Mouse (Mus musculus) testis, adult 2 months (tissue): ENCODE results near the gene Olfr846. TPM values are rescaled to one million over a fixed set of nuclear protein-coding genes. Genes with fewer than 3 reads are reported as not detected.

Source experiments
- H3K27ac ChIP-seq: fragments of 200-500 bp; 2 replicates; pipeline ENCODE4 v1.5.1; 2012; ENCODE audit warnings: low read depth, low read length; ENCODE audit not compliant: control insufficient read depth, insufficient read depth
- H3K27me3 ChIP-seq: fragments of 200-500 bp; 2 replicates; pipeline ENCODE4 v1.6.1; 2012; ENCODE audit warnings: mild to moderate bottlenecking, low read length, moderate library complexity; ENCODE audit not compliant: control insufficient read depth, insufficient read depth
- H3K36me3 ChIP-seq: fragments of 200-500 bp; 2 replicates; pipeline ENCODE4 v1.6.1; 2012; ENCODE audit warnings: mild to moderate bottlenecking, low read length; ENCODE audit not compliant: control insufficient read depth, insufficient read depth
- H3K4me1 ChIP-seq: fragments of 200-500 bp; 2 replicates; pipeline ENCODE4 v1.6.1; 2012; ENCODE audit warnings: low read length; ENCODE audit not compliant: control insufficient read depth, insufficient read depth
- H3K4me3 ChIP-seq: fragments of 200-500 bp; 2 replicates; pipeline ENCODE4 v1.5.1; 2012; ENCODE audit warnings: low read depth, mild to moderate bottlenecking, low read length, moderate library complexity, mixed read lengths; ENCODE audit not compliant: control insufficient read depth
- CTCF ChIP-seq: fragments of 200-500 bp; IDR thresholded peaks from 2 replicates; pipeline ENCODE4 v1.5.1; 2012; ENCODE audit warnings: low read depth, mild to moderate bottlenecking, inconsistent platforms, low read length, moderate library complexity; ENCODE audit not compliant: control insufficient read depth, insufficient read depth, insufficient replicate concordance
- POLR2A ChIP-seq: fragments of 200-500 bp; IDR thresholded peaks from 2 replicates; pipeline ENCODE4 v1.6.1; 2012; ENCODE audit warnings: low read depth, mild to moderate bottlenecking, inconsistent platforms, low read length, moderate library complexity; ENCODE audit not compliant: control insufficient read depth
- polyA plus RNA-seq: library from polyadenylated mRNA; depleted of rRNA; stranded (reverse); fragments of >200 nt; gene quantifications from 2 replicates; pipeline ENCODE4 v1.2.3, GENCODE M21; 2012; rRNA removed

Gene Olfr846
- not detected in 2 replicates for polyA plus RNA-seq

- Histone ChIP-seq H3K4me1 (no peaks in the 10 kb centered on the region), H3K27ac (no peak within 1 kb of the TSS), H3K27me3 (no peaks in the 10 kb centered on the region), H3K4me3 (no peak within 1 kb of the TSS), H3K36me3 (no peaks in the 10 kb centered on the region)
- no peak for TF ChIP-seq POLR2A
- TF ChIP-seq CTCF = no peak
These were observed at the start of gene Olfr846 for GRCm38 (mm10) chr9:19363905-19364304. Gene Olfr846 (minus strand): TSS chr9:19364005.

GRCm38 (mm10) chr9:19378569-19378968, 14.8 kb upstream of the Olfr846 start, which contains the start of gene Olfr847:
Gene Olfr847 (minus strand): TSS chr9:19378669.
- Histone ChIP-seq H3K27ac (no peak within 1 kb of the TSS), H3K36me3 (no peaks in the 10 kb centered on the region), H3K4me3 (no peak within 1 kb of the TSS), H3K4me1 (no peaks in the 10 kb centered on the region), H3K27me3 (no peaks in the 10 kb centered on the region)
- TF ChIP-seq CTCF (no peak), POLR2A (no peak)

- no peaks in the 10 kb centered on the region for H3K27me3 ChIP-seq
- no peaks in the 10 kb centered on the region for H3K4me1 ChIP-seq
- H3K27ac ChIP-seq = no peak within 1 kb of the TSS
- TF ChIP-seq POLR2A = no peak
- TF ChIP-seq CTCF = no peak
- H3K4me3 ChIP-seq = no peak within 1 kb of the TSS
- no peaks in the 10 kb centered on the region for H3K36me3 ChIP-seq
These were observed 27.6 kb downstream of the Olfr846 start, which contains the start of gene Olfr845 for GRCm38 (mm10) chr9:19336157-19336556. Gene Olfr845 (plus strand): TSS chr9:19336457.

GRCm38 (mm10) chr9:19316047-19316446, 47.8 kb downstream of the Olfr846 start, which contains the start of gene Olfr844:
Gene Olfr844 (plus strand): TSS chr9:19316347.
- Histone ChIP-seq H3K4me1 (no peaks in the 10 kb centered on the region), H3K27ac (no peak within 1 kb of the TSS), H3K27me3 (no peaks in the 10 kb centered on the region), H3K36me3 (no peaks in the 10 kb centered on the region), H3K4me3 (no peak within 1 kb of the TSS)
- TF ChIP-seq CTCF (no peak), POLR2A (no peak)

Other genes starting within 250 kb of the Olfr846 start
- gene Olfr836, start 243.6 kb downstream of the Olfr846 start, polyA plus RNA-seq = not detected in 2 replicates
- not detected in 2 replicates for gene Olfr837, start 227.7 kb downstream of the Olfr846 start, polyA plus RNA-seq
- not detected in 2 replicates for gene Olfr839-ps1, start 186.7 kb downstream of the Olfr846 start, polyA plus RNA-seq
- gene Olfr843, start 112.0 kb downstream of the Olfr846 start, polyA plus RNA-seq = not detected in 2 replicates
- gene Olfr844, start 47.7 kb downstream of the Olfr846 start, polyA plus RNA-seq = not detected in 2 replicates
- gene Olfr845, start 27.5 kb downstream of the Olfr846 start, polyA plus RNA-seq = not detected in 2 replicates
- gene Olfr847, start 14.7 kb upstream of the Olfr846 start, polyA plus RNA-seq = not detected in 2 replicates
- not detected in 2 replicates for gene Olfr849, start 76.3 kb upstream of the Olfr846 start, polyA plus RNA-seq
- not detected in 2 replicates for gene Olfr850, start 114.2 kb upstream of the Olfr846 start, polyA plus RNA-seq
- gene Olfr851, start 129.3 kb upstream of the Olfr846 start, polyA plus RNA-seq = not detected in 2 replicates
- gene Olfr853, start 177.1 kb upstream of the Olfr846 start, polyA plus RNA-seq = not detected in 2 replicates
- not detected in 2 replicates for gene Olfr854, start 203.4 kb upstream of the Olfr846 start, polyA plus RNA-seq
- not detected in 2 replicates for gene Olfr855, start 218.6 kb upstream of the Olfr846 start, polyA plus RNA-seq